Mouse (Mus musculus): ENCODE data around the gene Rac2. TPM values are rescaled to one million over a fixed set of nuclear protein-coding genes. Genes with fewer than 3 reads are reported as not detected.
A peak's percentile ranks its signal among the peaks of the same experiment; 100 is the strongest.

Rac2 gene
- polyA plus RNA-seq (2015; fragmentation: Nextera tagmentation; extraction: Ambion mirVana): 6.4 and 8.0 TPM in 2 replicates

GRCm38 (mm10) chr15:78572658-78573397 lies at the start of gene Rac2:
Rac2 (minus strand) TSS chr15:78572783.
- H3K9ac ChIP-seq (ENCODE audit: low read length): no peak within 1 kb of the TSS
- H3K9me3 ChIP-seq (ENCODE audit: control insufficient read depth, low read length): no peaks in the 10 kb centered on the region
- no peak within 1 kb of the TSS for H3K27ac ChIP-seq (replicated peaks)
- H3K4me2 ChIP-seq (replicated peaks; ENCODE audit: low read depth): no peak within 1 kb of the TSS
- no peaks in the 10 kb centered on the region for H3K36me3 ChIP-seq (ENCODE audit: control insufficient read depth, insufficient read depth, low read length)
- WGBS: 72% methylated on average over 8 of the region's 8 CpGs
- H3K4me1 ChIP-seq (replicated peaks; ENCODE audit: control insufficient read depth, insufficient read depth): no peaks in the 10 kb centered on the region
- TF ChIP-seq EP300 (optimal IDR thresholded peaks at IDR 0.05): no peak
- no peak for TF ChIP-seq CTCF (IDR thresholded peaks at IDR 0.05; ENCODE audit: low read depth)
- no peak for ATAC-seq (ENCODE audit: low FRiP score, low TSS enrichment)
- no peak within 1 kb of the TSS for H3K4me3 ChIP-seq (ENCODE audit: low read depth, low read length)
- DNase-seq (ENCODE audit: low spot score): no peak
- H3K27me3 ChIP-seq (ENCODE audit: control insufficient read depth, insufficient read depth, low read length): no peaks in the 10 kb centered on the region

GRCm38 (mm10) chr15:78616973-78617372 lies 44.4 kb upstream of the Rac2 start:
- no peaks in the 10 kb centered on the region for H3K9me3 ChIP-seq (ENCODE audit: control insufficient read depth, low read length)
- DNase-seq (ENCODE audit: low spot score) (no peak), ATAC-seq (ENCODE audit: low FRiP score, low TSS enrichment) (no peak)
- no peaks in the 10 kb centered on the region for H3K27me3 ChIP-seq (ENCODE audit: control insufficient read depth, insufficient read depth, low read length)
- H3K27ac ChIP-seq (replicated peaks): no peak overlapping the region
- H3K4me2 ChIP-seq (replicated peaks; ENCODE audit: low read depth): no peak overlapping the region
- WGBS: 68% methylated on average over 2 of the region's 2 CpGs
- H3K4me1 ChIP-seq (replicated peaks; ENCODE audit: control insufficient read depth, insufficient read depth): no peaks in the 10 kb centered on the region
- no peaks in the 10 kb centered on the region for H3K36me3 ChIP-seq (ENCODE audit: control insufficient read depth, insufficient read depth, low read length)
- no peak overlapping the region for H3K4me3 ChIP-seq (ENCODE audit: low read depth, low read length)
- no peak overlapping the region for H3K9ac ChIP-seq (ENCODE audit: low read length)
- TF ChIP-seq EP300 (optimal IDR thresholded peaks at IDR 0.05): no peak
- no peak for TF ChIP-seq CTCF (IDR thresholded peaks at IDR 0.05; ENCODE audit: low read depth)

GRCm38 (mm10) chr15:78614536-78614935 lies 42.0 kb upstream of the Rac2 start:
- H3K36me3 ChIP-seq (ENCODE audit: control insufficient read depth, insufficient read depth, low read length): no peaks in the 10 kb centered on the region
- no peak overlapping the region for H3K27ac ChIP-seq (replicated peaks)
- H3K27me3 ChIP-seq (ENCODE audit: control insufficient read depth, insufficient read depth, low read length): no peaks in the 10 kb centered on the region
- ATAC-seq (ENCODE audit: low FRiP score, low TSS enrichment) (no peak), DNase-seq (ENCODE audit: low spot score) (no peak)
- no peak for TF ChIP-seq CTCF (IDR thresholded peaks at IDR 0.05; ENCODE audit: low read depth)
- TF ChIP-seq EP300 (optimal IDR thresholded peaks at IDR 0.05): no peak
- H3K9me3 ChIP-seq (ENCODE audit: control insufficient read depth, low read length): no peaks in the 10 kb centered on the region
- 85% methylated on average over 7 of the region's 7 CpGs for WGBS
- H3K4me1 ChIP-seq (replicated peaks; ENCODE audit: control insufficient read depth, insufficient read depth): no peaks in the 10 kb centered on the region
- no peak overlapping the region for H3K4me2 ChIP-seq (replicated peaks; ENCODE audit: low read depth)
- no peak overlapping the region for H3K4me3 ChIP-seq (ENCODE audit: low read depth, low read length)
- no peak overlapping the region for H3K9ac ChIP-seq (ENCODE audit: low read length)

DNA sequence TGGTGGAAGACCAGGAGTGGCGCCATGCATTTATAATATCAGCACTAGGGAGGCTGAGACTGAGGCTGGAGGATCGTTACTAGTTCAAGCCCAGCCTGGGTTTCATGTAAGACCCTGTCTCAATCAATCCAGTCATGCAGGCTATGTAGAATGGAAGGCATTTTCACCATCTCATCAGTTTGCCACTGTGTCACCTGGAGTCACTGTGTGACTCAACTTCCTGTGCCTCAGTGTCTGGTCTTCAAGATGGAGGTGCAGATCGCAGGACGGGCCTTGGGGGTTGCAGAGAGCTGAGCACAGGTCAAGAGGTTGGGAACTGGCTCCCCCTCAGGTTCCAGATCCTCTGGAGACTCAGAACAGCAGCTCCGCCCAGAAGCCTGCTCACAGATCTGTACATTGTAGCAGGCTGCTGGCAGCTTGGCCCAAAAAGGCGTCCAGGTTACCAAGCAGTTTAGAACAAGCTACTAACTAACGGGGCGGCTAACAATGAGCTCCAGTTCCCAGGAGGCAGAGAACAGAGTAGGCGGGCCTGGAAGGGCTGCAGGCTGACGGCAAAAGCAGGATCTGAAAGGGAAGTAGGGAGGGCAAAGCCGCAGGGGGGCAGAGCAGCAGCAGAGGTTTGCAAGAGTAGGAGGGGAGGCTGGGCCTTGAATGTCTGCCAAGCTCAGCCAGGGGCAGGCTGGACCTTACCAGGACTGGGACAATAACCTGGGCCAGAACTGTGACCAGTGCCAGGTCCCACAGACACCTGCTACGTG lies 38.3 kb upstream of the Rac2 start:
- Histone ChIP-seq H3K36me3 (ENCODE audit: control insufficient read depth, insufficient read depth, low read length) (no peaks in the 10 kb centered on the region), H3K4me3 (ENCODE audit: low read depth, low read length) (no peak overlapping the region), H3K4me2 (replicated peaks; ENCODE audit: low read depth) (no peak overlapping the region), H3K27me3 (ENCODE audit: control insufficient read depth, insufficient read depth, low read length) (no peaks in the 10 kb centered on the region), H3K9me3 (ENCODE audit: control insufficient read depth, low read length) (no peaks in the 10 kb centered on the region), H3K4me1 (replicated peaks; ENCODE audit: control insufficient read depth, insufficient read depth) (no peaks in the 10 kb centered on the region), H3K27ac (replicated peaks) (no peak overlapping the region), H3K9ac (ENCODE audit: low read length) (no peak overlapping the region)
- TF ChIP-seq CTCF (IDR thresholded peaks at IDR 0.05; ENCODE audit: low read depth): no peak
- no peak for TF ChIP-seq EP300 (optimal IDR thresholded peaks at IDR 0.05)
- no peak for DNase-seq (ENCODE audit: low spot score)
- 47% methylated on average over 12 of the region's 12 CpGs for WGBS
- ATAC-seq (ENCODE audit: low FRiP score, low TSS enrichment): no peak

DNA sequence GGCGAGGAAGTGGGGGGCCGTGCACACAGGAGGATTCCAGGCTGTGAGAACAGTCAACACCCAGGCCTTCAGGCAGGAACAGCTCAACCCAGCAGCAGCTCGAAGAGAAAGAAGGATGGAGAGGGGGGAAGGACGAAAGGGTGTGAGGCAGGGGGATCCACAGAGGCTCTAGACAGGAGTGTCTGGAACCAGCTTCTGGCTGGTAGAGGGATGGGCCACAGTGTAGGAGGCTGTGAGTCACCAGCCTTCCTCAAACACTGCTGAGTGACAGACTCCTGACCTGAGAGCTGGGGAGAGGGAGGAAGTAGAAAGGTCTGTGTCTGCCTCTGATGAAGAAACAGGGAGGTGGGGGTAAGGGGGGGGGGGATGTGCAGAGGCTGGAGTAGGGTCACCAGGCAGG lies 34.9 kb upstream of the Rac2 start:
- TF ChIP-seq EP300 (optimal IDR thresholded peaks at IDR 0.05) (no peak), CTCF (IDR thresholded peaks at IDR 0.05; ENCODE audit: low read depth) (no peak)
- Histone ChIP-seq H3K27ac (replicated peaks) (no peak overlapping the region), H3K4me2 (replicated peaks; ENCODE audit: low read depth) (no peak overlapping the region), H3K4me1 (replicated peaks; ENCODE audit: control insufficient read depth, insufficient read depth) (no peaks in the 10 kb centered on the region), H3K4me3 (ENCODE audit: low read depth, low read length) (no peak overlapping the region), H3K36me3 (ENCODE audit: control insufficient read depth, insufficient read depth, low read length) (no peaks in the 10 kb centered on the region), H3K9ac (ENCODE audit: low read length) (no peak overlapping the region), H3K9me3 (ENCODE audit: control insufficient read depth, low read length) (no peaks in the 10 kb centered on the region), H3K27me3 (ENCODE audit: control insufficient read depth, insufficient read depth, low read length) (no peaks in the 10 kb centered on the region)
- peak; percentile 45 for DNase-seq (ENCODE audit: low spot score)
- WGBS: 49% methylated on average over 4 of the region's 4 CpGs
- ATAC-seq (ENCODE audit: low FRiP score, low TSS enrichment): peak; percentile 84

DNA sequence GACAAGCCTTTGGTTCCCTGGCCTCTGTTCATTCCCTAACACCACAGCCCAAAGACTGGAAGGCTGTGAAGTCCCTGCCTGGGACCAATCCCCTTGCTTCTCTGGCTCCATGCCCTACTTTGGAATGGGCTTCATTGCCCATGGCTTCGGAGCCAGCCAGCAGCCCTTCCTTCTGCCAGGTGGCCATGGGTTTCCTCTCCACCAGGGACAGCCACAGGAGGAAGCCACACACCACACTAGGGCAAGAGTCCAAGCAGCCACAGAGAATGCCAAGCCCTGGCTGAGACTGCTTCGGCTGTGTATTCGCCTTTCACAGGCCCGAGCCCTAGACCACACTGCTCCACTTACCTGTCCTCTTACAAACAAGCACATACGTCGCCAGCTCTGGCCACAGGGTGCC lies 33.5 kb upstream of the Rac2 start:
- Histone ChIP-seq H3K27ac (replicated peaks) (no peak overlapping the region), H3K27me3 (ENCODE audit: control insufficient read depth, insufficient read depth, low read length) (no peaks in the 10 kb centered on the region), H3K4me2 (replicated peaks; ENCODE audit: low read depth) (no peak overlapping the region), H3K36me3 (ENCODE audit: control insufficient read depth, insufficient read depth, low read length) (no peaks in the 10 kb centered on the region), H3K9me3 (ENCODE audit: control insufficient read depth, low read length) (no peaks in the 10 kb centered on the region), H3K4me3 (ENCODE audit: low read depth, low read length) (no peak overlapping the region), H3K4me1 (replicated peaks; ENCODE audit: control insufficient read depth, insufficient read depth) (no peaks in the 10 kb centered on the region), H3K9ac (ENCODE audit: low read length) (no peak overlapping the region)
- TF ChIP-seq CTCF (IDR thresholded peaks at IDR 0.05; ENCODE audit: low read depth) (no peak), EP300 (optimal IDR thresholded peaks at IDR 0.05) (no peak)
- DNase-seq (ENCODE audit: low spot score) (no peak), ATAC-seq (ENCODE audit: low FRiP score, low TSS enrichment) (no peak)
- WGBS: 69% methylated on average over 6 of the region's 6 CpGs

Data from stomach, postnatal 0 days (tissue).